Mouse (Mus musculus) cerebellum, postnatal 14 days (tissue): ENCODE data around the gene Syn2.
A peak's percentile ranks its signal among the peaks of the same experiment; 100 is the strongest.

Source experiments
- DNase-seq, 2 experiments: peaks; one replicate each; pipeline ENCODE4 v3.0.0; 2021; ENCODE audit warnings: mixed read lengths in 2 of 2

Syn2 gene

DNA sequence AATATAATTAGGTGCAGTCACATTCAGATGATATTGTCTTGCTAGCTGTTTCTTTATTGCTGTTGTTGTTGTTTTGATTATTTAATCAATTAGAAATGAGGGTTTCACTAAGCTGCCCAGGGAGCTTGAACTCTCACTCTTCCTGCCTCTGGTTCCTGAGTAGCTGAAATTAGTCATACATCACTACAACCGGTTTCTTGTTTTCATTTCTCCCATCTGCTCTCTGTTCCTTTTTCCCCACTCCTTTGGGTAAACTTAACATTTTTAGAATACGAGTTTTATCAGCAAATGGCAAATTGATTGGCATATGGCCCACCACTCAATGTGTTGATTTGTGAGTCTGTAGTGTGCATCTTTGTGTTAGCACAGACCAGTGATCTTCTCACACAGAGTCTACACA is 172.4 kb downstream of the Syn2 start:
- DNase-seq = no peak

DNA sequence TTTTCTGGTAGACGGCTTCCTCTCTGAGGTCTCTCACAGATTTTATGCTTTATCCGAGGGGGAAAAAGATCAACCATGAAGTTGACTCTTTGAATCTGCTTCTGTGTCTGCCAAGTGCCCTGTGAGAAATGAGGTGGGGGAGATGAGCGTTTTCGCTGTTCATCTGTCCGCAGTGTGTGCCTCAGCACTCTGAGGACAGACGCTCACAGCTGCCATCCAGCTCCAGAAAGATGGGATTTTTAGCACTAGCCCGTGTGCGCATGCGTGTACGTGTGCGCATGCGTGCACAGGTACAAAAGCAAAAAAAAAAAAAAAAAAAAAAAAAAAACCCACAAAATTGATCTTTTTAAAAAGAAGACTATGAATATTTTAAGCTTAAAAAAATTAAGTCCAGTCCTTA is 178.1 kb downstream of the Syn2 start:
- DNase-seq = peak; percentile 66 to 69

DNA sequence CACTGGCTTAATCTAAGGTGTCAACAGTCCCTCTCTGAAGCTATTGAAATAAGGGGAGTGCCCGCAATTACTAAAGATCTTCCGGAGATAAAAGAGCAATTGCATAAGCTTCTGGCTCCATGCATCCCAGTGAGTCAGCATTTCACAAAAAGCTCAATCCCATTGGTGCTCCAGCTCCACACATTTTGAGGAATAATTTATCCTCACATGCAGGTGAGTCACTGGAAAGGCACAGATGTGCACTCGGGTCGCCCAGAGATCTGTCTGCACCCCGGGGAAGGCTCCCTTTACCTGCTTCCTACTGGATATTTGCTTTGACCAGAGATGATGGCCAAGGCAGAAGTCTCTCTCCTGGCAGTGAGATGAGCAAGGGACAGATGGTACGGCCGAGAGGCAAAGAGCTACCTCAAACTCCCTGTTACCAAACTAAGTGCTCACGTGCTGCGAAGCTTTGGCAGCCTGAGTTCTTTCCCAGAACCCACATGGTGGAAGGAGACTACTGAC is 178.6 kb downstream of the Syn2 start:
- DNase-seq = peak; percentile 73 to 84

DNA sequence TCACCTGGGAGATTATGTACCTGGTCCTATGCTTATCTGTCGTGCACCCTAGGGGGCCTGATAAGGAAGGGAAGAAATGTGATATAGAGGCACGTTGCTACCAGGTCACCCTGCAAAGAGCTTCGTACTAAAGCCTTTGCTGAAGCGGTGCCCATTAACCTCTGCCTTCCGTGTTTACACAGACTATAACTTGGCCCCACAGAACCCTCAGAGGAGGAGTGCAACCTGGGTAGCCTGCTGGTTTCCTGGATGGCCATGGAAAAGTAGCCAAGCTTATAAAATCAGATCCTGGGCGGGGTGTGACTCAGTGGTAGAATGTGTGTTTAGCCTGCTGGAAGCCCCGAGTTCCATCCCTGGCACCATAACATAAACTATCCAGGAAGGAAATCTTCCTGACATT is 179.2 kb downstream of the Syn2 start:
- DNase-seq = peak; percentile 26 to 33

DNA sequence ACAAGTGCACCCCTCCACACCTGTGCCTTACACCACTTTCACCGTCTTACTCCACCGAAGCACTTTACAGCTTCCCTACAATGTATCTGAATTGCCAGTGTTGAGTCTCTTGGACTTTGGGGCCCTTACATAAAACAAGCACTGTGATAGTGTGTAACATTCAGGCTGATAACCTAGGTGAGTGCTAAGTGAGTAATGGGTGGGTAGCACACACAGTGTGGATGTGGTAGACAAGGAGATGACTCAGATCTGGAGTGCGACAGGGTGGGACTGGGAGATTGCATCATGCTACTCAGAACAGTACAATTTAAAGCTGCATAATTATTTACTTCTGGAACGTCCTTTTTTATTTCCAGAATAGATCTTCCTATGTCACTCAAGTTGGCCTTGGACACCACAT is 181.1 kb downstream of the Syn2 start:
- no peak for DNase-seq

DNA sequence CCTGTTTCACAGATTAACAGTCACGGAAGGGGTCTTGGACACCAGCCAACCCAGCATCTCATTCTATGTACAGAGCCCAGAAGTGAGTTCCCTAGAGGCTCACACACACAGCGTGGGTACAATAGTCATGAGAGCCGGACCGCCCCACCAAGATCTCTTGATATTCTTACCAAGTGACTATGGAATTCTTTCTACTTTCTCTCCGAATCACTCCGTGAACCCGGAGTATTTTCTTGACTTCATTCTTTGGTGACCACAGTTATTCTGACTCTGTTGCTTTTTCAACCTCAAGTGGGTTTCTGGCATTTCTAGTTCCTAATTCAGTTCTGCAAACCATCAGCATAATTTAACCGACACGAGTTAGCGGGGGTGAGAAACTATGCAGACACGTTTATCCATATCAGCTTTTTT is 182.1 kb downstream of the Syn2 start:
- DNase-seq = peak; percentile 25 to 43

DNA sequence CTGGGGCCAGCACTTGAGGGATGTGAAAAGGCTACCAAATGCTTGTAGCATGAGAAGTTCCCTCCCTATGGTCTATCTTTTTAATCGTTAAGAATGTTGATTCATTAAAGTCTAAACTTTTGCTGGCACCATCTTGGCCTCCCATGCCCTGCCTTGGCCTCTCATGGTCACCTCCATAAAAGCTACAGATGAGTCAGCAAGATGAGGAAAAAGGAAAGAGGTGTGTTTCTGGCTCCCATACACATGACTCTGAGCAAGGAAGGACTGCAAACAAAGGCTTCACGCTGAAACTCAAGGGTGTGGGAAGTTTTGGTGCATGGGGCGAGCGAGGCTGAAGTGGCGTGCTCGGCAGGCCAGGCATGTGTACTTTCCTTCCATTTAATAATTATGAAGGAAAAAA is 184.1 kb downstream of the Syn2 start:
- no peak for DNase-seq

DNA sequence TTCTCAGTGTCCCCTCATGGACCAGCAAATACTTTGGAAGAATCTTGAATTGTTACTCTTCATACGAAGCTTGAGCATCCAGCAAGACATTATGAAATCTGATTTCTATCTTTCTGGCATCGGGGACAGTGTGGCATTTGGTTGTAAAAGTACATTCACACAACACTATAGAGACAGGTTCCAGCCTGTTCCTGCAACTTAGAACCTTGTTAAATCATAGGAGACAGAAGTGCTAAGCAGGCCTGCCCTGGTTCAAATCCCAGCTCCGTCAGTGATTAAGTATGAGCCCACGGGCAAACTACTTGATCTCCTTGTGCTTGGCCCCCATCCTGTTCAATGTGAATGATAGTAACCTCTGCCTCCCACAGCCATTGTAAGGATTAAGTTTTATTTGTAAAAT is 185.0 kb downstream of the Syn2 start:
- no peak for DNase-seq

DNA sequence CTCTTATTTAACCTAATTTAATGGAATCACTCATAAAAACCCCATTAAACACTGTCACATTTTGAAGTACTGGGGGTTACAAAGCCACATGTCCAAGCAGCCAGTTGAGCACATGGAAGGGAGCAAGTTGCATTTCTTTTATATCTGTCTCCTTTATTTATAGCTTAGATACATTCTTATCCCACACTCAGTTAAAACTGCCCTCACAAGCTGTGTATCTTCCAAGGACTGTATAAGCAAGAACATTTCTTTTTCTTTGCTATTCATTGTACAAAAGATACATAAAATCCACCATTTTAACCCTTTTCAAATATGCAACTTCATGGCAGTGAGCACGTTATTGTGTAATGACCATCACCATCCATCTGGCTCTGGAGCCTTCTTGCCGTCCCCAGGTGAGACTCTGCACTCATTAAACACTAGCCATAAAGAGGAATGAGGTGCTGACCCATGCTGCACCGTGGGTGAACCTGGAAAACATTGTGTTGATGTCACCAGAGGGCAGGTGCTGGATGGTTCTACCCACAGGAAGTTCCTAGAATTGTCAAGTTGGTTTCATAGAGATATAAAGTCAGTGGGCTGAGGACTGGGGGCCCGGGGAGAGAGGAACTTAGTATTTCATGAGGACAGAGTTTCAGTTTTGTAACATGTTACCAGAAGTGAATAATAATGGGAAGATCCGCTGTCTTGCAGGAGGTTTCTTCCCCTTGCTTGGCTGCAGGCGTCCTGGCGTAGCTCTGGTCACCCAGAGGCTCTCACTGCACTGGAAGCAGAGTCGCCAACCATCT is 186.4 kb downstream of the Syn2 start:
- no peak for DNase-seq

DNA sequence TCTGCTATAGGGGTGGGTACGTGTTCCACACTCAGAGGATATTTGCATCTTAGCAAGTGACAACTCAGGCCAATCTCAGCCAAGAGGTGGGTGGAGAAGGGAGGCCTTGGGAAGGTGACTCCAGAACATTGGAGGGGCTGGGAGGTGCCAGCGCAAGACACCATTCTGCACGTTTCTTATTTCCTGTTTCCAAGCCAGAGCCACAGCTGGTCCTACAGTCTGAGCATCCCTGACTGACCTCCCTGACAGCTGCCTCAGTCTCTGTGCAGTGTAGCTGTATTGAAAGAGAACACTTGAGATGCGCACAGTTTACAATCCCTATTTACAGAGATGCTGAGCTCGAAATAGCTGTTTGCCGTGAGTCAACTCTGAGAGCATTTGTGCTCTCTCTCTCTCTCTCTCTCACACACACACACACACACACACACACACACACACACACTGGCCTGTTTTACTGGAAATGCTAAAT is 187.2 kb downstream of the Syn2 start:
- DNase-seq = no peak

DNA sequence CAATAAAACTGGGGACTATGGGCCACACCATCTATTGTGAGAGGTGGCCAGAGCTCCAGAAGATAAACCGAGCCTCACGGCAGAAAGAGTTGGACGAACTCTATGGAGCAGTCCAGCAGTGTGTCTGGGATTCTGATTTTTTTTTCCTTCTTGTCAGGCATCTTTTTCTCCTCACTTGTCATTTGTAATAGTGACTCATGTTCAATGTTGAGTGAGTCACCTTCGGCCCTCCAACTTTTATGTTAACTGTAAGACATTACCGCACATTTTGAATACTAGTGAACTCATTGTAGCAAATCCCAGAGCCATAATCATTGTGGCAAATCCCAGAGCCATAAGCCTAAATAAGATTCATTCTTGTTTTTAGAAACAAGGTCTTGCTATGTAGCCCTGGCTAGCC is 188.3 kb downstream of the Syn2 start:
- no peak for DNase-seq

DNA sequence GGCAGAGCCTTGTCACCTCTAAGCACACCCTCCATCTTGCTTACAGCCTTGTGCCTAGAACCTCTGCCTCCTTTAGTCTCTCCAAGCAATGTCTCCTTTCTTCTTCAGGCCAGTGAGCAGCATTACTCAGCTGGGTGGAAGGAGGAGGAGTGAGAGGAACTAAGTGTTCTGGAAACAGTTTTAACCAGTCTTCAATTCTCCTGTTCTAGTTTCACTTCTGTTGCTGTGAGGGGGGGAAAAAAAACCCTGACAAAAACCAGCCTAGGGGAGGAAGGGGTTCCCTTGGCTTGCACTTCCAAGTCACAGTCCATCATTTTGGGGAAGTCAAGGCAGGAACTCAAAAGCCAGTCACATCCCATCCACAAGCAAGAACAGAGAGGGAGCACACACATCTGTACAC is 196.3 kb downstream of the Syn2 start:
- no peak for DNase-seq
